Mouse (Mus musculus) layer of hippocampus, postnatal 14 days (tissue): ENCODE results near the gene Srebf2. TPM values are rescaled to one million over a fixed set of nuclear protein-coding genes. Genes with fewer than 3 reads are reported as not detected.
"Not testable (repeated sequence)": the region's sequence is repeated elsewhere in the genome, so short reads cannot be mapped to it uniquely, and the experiment has no call there.

Experiments used
- DNase-seq, 2 experiments: peaks; one replicate each; pipeline ENCODE4 v3.0.0; 2021 to 2022; ENCODE audit warnings: low spot score in 2 of 2, mixed read lengths in 1 of 2
- long read RNA-seq, 2 experiments: library from polyadenylated mRNA; stranded (forward); transcript quantifications; one replicate each; pipeline ENCODE4 v2.0.0; 2021
- total RNA-seq, 2 experiments: library from RNA; stranded (reverse); gene quantifications; 2 replicates each; pipeline ENCODE4 v1.2.3; 2021

Gene Srebf2
- total RNA-seq = 100 to 1,000 TPM; 187 to 189 TPM
- long read RNA-seq, experiment 1, full-length matches to known transcripts = 20 of 51 reads
- long read RNA-seq, experiment 1, partial matches to known transcripts = 25 of 51 reads
- long read RNA-seq, experiment 1, other reads (novel, unspliced or antisense) = 6 of 51 reads
- long read RNA-seq, experiment 2, full-length matches to known transcripts = 29 of 91 reads
- long read RNA-seq, experiment 2, partial matches to known transcripts = 19 of 91 reads
- long read RNA-seq, experiment 2, other reads (novel, unspliced or antisense) = 43 of 91 reads

DNA sequence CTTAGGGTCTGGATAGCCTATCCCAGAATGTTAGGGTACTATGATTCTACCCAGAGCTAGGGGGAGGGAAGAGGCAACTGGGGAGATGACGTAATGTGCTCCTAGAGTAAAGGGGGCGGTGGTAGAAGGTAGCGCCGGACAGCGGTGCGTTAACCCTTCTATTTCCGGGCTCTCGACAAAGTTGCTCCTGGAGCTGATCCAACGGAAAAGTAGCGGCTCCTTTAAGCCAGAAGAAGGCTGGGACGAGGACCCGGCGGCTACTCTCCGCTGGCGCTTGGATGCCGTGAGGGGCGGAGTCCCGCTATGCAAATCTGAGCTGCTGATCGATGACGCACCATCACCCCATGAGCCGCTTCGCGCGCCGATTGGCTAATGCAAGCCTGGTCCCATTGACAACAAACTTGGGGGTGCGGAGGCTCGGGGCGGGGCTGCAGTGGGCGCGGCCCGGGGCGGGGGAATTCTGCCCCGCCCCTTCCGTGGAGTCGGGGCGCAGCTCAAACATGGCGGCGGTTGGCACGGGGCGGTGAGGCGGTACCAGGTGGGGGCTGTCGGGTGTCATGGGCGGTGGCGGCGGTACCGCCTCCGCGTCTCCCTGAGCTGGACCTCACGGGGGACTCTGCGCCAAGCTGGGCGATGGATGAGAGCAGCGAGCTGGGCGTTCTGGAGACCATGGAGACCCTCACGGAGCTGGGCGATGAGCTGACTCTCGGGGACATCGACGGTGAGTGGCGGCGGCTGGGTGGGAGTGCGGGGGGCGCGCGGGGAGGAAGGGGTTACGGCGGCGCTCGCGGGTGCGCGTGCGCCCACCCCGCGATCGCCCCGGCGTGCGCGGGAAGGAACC is at the start of gene Srebf2:
Gene Srebf2 (plus strand): TSS at position 412 of the 841 bp plus-strand sequence.
- DNase-seq = peak; percentile 98 to 99

DNA sequence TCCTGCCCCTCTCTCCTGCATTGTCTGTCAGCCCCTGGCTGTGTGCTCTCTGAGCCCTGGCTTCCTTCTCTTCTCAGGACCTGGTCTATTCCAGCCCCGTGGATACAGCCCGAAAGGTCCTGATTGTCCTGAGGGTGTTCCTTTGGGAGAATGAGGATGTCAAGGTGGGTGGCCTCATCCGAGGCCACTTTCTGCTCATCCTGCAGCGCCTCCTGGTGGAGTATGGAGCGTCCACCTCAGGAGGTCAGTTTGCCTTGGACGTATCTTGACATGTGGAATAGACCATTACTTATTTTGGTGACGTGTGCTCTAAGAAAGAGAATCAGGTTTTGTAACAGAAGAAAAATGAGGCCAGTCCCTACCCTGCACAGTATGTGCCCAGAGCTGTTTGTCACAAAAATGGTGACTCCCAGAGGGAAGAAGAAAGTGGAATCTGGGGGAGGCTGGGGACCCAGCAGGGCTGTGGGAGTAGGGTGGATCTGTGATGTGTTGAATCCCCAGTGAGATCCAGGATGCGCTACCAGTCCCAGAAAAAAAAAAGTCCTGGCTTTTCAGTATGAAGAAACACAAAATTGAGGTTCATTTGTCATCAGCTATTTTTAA is 39.9 kb upstream of the Srebf2 start:
- DNase-seq = peak; percentile 22 to 67

DNA sequence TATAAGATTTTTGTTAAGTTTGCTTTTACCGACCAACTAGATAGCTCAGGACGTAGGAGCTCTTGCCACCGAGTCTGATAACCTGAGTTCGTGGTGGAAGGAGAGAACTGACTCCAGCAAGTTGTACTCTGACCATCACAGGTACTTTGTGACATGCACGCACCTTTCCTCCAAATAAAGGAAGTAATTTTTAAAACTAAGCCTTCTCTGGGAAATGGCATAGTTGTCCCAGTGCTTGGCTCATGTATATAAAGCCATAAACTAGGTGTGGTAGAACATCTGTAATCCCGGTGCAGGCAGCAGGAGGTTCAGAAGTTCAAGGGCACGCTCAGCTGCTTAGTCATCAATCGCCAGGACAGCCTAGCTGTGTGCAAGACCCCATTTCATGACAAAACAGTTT is 26.4 kb upstream of the Srebf2 start:
- DNase-seq = no peak

DNA sequence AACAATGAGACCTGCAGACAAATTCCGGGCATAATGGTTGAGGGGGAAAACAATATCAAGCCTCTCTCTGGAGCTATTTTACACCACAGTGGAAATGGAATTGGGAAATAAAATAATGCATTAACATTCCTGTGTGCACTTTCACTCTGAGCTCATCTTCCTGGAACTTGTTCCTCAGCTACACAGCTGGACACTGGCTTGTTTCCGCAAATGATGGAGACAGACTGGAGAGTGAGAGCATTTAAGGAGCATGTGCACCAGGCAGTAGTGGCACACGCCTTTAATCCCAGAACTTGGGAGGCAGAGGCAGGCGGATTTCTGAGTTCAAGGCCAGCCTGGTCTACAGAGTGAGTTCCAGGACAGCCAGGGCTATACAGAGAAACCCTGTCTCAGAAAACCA is 20.3 kb upstream of the Srebf2 start:
- not testable (repeated sequence) for DNase-seq

DNA sequence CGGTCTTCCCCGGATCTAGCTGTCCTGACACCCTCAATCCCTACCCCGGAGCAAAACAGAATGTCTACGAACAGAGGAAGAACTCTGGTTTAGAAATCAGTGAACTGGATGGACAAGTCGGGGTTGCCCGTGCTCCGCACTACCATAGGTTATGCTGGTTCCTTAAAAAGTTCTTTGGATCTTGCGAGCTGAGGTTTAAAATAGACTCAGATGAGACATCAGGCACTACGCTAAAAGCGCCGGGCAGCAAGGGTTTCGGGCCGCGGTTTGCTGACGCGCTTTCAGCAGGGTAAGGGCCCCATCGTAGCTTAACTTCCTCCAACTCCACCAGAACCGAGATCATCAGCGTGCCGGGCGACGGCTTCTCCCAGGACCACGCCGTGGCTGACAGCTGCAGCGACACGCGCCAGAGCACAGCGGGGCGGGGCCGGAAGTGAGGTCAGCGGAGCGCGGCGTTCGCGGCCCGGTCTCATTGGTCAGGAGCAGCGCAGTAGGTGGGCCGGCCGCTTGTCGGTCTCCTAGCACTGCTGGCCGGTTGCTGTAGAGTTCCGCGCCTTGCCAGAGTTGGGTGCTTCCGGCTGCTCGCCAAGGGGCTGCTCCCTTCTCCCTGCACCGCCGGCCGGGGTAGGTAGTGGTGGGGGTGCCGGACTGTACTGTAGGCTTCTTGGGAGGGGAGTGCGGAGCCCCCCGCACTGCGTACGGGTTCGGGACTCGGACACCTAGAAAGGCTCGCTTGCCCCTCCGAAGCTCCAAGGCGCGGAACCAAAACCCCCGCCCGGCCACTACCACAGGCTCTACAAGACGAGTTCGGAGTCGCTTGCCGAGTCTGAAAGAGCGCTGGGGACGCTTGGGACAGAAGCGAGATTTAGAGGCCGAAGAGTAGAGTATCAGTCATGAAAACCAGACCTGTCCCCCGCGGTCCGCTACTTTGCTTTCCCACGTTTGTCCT is 19.3 kb upstream of the Srebf2 start, which contains the start of gene Ccdc134:
Gene Ccdc134 (plus strand): TSS at position 497 of the 949 bp plus-strand sequence.
- DNase-seq = peak; percentile 96 to 97

DNA sequence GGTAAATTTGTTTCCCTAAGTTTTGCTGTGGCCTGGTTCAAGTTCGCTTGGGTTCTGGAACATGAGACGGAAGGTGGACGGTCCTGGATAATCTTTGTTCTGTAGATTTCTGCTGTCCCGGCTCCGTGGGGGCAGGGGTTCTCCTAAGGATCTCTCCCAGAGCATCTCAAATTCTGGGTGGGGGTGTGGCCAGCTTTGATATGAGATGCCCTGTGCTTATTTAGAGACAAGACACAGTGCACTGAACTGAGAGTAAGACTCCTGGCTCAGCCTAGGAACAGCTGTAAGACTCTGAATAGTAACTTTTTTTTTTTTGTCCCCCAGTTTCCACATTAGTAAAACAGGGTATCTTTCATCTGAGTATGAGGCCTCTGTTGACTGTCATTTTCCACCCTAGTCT is 18.6 kb upstream of the Srebf2 start:
- DNase-seq = no peak

DNA sequence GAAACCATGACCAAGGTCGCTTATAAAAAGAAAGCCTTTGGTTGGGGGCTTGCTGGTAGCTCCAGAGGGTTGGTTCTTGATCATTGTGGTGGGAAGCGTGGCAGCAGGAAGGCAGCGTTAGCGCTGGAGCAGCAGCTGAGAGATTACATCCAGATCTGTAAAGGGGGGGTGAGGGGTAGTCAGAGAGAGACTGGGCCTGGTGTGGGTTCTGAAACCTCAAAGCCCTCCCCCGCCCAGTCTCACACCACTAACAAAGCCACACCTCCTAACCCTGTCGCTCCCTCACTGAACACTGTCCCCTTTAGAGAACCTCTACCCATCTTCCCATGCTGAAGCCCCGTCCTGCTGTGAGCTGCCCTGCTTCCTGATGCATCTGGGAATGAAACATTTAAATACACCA is 16.4 kb upstream of the Srebf2 start:
- DNase-seq = no peak

DNA sequence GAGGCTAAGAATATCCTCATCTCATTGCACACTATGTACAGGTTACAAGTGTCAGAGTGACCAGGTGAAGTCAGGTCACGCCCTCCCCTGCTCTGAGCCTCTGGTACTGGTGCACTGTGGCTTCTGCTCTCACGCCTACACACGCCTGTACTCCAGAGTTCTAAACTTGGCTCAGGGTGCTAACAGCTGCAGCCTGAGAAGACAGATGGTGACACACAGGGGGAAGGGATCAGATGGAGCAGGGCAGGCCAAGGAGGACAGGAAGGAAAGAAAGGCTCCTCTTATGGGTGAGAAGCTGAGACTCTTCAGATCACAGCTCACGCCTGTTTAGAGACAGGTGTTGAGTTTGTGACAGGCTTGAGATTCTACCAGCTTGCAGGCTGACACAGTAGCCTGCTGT is 11.6 kb upstream of the Srebf2 start:
- DNase-seq = peak in 1 of 2 experiments; percentile 34

- DNase-seq = peak; percentile 52 to 67
These were observed 8.4 kb upstream of the Srebf2 start for GRCm38 (mm10) chr15:82138565-82138964.

DNA sequence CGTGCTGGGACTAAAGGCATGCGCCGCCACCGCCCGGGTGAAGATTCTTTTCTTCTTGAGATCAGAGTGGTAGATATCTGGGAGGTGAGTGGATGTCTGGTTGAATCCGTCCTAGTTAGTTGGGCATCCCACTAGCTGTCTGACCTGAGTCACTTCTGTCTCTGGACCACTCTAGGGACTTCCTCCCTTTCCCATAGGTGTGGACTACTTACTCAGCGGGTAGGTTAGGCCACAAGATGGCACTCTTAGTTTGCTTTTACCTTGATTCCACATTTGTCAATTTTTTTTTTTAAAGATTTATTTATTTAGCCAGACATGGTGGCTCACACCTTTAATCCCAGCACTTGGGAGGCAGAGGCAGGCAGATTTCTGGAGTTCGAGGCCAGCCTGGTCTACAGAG is 7.8 kb upstream of the Srebf2 start:
- no peak for DNase-seq

GRCm38 (mm10) chr15:82140355-82140754 is 6.6 kb upstream of the Srebf2 start:
- no peak for DNase-seq

DNA sequence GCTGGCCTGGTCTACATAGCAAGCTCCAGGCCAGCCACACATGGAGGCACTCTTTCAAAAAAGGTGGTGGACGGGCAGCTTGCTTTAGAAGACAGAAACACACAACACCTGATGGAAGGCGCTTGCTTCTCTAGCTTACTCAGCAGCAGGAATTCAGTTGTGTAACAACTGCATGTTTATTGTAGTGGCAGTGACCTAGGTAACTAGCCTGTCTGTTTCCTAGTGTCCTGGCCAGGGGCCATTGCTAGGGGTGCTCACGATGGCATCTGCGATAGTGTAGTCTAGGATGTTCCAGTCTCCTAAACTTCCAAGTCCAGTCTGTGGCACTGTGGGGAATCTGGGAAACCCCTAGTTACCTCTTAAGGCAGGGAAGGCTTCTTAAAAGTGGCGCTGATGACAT is 2.8 kb upstream of the Srebf2 start:
- no peak for DNase-seq

DNA sequence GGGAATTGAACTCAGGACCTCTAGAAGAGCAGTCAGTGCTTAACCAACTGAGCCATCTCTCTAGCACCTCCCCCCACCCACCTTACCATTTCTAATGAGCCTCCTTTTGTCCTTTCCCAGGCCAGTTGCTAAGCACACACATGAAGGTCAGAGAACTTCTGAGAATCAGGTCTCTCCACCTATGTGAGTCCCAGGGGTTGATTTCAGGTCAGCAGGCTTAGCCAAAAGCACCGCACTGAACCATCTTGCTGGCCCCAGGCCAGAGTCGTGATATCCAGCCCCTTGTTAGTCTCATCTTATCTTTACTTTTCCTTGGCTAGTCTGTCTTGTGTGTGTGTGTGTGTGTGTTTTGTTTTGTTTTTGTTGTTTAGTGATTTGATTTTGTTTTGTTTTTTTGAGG is 1.6 kb upstream of the Srebf2 start:
- DNase-seq = no peak

- no peak for DNase-seq
These were observed 871 bp upstream of the Srebf2 start for GRCm38 (mm10) chr15:82145851-82146769.

- DNase-seq = peak; percentile 57 to 68
These were observed 680 bp downstream of the Srebf2 start for GRCm38 (mm10) chr15:82147611-82148111.

DNA sequence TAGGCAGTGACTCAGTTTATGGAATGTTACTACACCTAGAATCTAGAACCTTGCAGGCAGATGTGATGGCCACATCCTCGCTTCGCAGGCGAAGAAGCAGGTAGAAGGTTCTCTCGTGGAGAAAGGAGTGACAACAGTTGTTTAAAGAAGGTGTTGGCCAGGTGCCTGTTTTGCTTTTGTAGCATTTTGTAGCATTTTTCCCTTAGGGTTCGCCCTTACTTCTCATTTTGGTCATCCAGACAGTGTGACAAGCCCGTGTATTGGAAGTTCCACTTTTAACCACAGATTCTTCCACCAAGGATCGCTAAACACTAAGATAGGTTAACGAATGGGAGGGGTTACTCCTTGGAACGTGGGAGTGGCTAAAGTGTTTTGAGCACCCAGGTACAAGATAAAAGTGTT is 1.5 kb downstream of the Srebf2 start:
- no peak for DNase-seq

GRCm38 (mm10) chr15:82150042-82150441 is 3.1 kb downstream of the Srebf2 start:
- no peak for DNase-seq

GRCm38 (mm10) chr15:82151176-82151575 is 4.2 kb downstream of the Srebf2 start:
- DNase-seq = no peak

GRCm38 (mm10) chr15:82152022-82152421 is 5.0 kb downstream of the Srebf2 start:
- DNase-seq = no peak

DNA sequence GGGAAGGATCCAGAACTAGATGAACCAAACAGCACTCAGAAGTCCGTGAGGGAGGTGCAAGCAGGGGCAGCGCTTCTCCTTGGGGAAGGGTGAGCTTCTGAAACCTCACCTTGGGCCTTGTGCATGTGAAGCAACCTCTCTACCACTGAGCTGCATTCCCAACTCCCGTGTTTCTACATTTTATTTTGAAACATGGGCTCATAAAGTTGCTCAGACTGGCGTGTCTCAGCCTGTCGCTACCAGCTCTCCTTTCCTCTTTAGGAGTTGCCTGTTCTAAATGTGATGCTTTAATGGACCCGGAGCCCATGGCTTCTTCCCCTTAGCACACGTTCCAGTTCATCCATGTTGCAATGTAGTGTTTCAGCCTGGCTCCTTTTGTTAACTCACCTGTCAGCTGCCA is 5.5 kb downstream of the Srebf2 start:
- DNase-seq = no peak
